7 mouse cellular contexts compared by ENCODE assay signal in the genomic region with DNA sequence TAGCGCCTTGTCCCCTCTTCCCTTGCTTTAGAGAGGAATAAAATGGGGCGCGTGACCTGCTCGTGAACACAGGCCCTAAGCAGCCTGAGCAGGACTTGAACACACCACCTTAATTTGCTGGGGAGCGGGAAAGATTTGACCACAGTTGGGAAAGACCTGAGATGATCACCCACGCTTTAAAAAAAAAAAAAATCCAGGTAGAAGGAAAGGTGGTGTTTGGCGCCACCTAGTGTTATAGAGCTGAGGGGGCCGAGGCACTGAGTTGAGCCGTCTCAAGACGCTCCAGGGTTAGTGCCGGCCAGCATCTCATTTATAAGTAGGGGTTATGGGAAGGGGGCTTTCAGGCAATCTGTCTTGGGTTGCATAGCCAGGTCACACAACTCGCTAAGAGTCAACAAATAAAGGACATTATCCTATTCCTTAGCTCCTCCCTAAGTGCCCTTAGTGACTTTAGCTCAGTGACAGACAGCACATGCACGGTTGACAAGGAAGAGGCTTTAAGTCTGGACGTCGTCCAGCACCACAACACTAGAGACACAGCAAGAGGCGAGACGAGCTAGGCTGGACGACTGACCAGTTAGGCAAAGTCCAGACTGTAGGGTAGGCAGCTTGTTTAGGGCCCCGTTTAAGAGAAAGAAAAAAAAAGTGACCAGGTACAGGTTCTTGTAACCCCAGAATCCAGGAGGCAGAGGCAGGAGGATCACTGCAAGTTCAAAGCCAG. TPM values are rescaled to one million over a fixed set of nuclear protein-coding genes. Genes with fewer than 3 reads are reported as not detected.
DNase-seq lines count a peak whose midpoint lies in the region; ATAC-seq and TF ChIP-seq lines count a peak whose summit lies in the region.

No protein-coding gene starts in this region.

- no peaks in the 10 kb centered on the region for H3K36me3 ChIP-seq in G1E (replicated peaks)
- H3K36me3 ChIP-seq in heart, embryonic 13.5 days = no peaks in the 10 kb centered on the region
- H3K36me3 ChIP-seq in small intestine, adult 2 months (ENCODE audit: control insufficient read depth, insufficient read depth, low read length) = no peaks in the 10 kb centered on the region

- H3K9me3 ChIP-seq in G1E (replicated peaks) = no peaks in the 10 kb centered on the region
- H3K9me3 ChIP-seq in heart, embryonic 13.5 days = no peaks in the 10 kb centered on the region

- peak overlapping the region; percentile 88 for H3K4me2 ChIP-seq in heart, embryonic 13.5 days

- WGBS in heart, embryonic 13.5 days = 10% methylated on average over 19 of the region's 19 CpGs
- WGBS in small intestine, adult 2 months = 8% methylated on average over 19 of the region's 19 CpGs

- TF ChIP-seq POLR2A in small intestine, adult 2 months (IDR thresholded peaks at IDR 0.05; ENCODE audit: low read depth, low read length) = no peak

- TF ChIP-seq CTCF in G1E (IDR thresholded peaks at IDR 0.05; ENCODE audit: low read depth, low read length) = peak; percentile 62
- peak; percentile 80; the same call in 1 of the 2 replicates for TF ChIP-seq CTCF in small intestine, adult 2 months (IDR thresholded peaks at IDR 0.05; ENCODE audit: extremely low read depth, insufficient read length, insufficient replicate concordance, low read depth, low read length)

- peak overlapping the region; percentile 26; the same call in 1 of the 2 replicates for H3K9ac ChIP-seq in heart, embryonic 13.5 days

- no peaks in the 10 kb centered on the region for H3K27me3 ChIP-seq in G1E (ENCODE audit: insufficient read depth, low read length)
- no peaks in the 10 kb centered on the region for H3K27me3 ChIP-seq in heart, embryonic 13.5 days (replicated peaks)
- H3K27me3 ChIP-seq in small intestine, adult 2 months (ENCODE audit: control insufficient read depth, insufficient read depth, low read length) = no peaks in the 10 kb centered on the region

- H3K4me3 ChIP-seq in G1E (ENCODE audit: low read depth, low read length) = no peak overlapping the region
- 0 out of 2 replicates have a peak overlapping the region, but pooled peaks have one; percentile 15 for H3K4me3 ChIP-seq in heart, embryonic 13.5 days
- H3K4me3 ChIP-seq in small intestine, adult 2 months (ENCODE audit: low read depth, low read length) = no peak overlapping the region

- H3K4me1 ChIP-seq in G1E (ENCODE audit: insufficient read depth, low read depth, low read length) = peaks cover 52% of the 10 kb centered on the region
- H3K4me1 ChIP-seq in heart, embryonic 13.5 days = peaks cover 55% of the 10 kb centered on the region
- peaks cover 5% of the 10 kb centered on the region; the same call in 1 of the 2 replicates for H3K4me1 ChIP-seq in small intestine, adult 2 months (ENCODE audit: control insufficient read depth, insufficient read depth, insufficient read length, low read length)

- no peak overlapping the region for H3K27ac ChIP-seq in heart, embryonic 13.5 days (replicated peaks)
- H3K27ac ChIP-seq in small intestine, adult 2 months (ENCODE audit: insufficient read depth, low read depth, low read length) = no peak overlapping the region

- no peak for ATAC-seq in G1E (ENCODE audit: extremely low read depth, insufficient number of reproducible peaks, low FRiP score, poor library complexity, severe bottlenecking)
- ATAC-seq in heart, embryonic 13.5 days (ENCODE audit: extremely low read depth, insufficient number of reproducible peaks, low FRiP score, low TSS enrichment) = no peak

- DNase-seq in B cell, adult 2 months = peak; percentile 77 to 80
- DNase-seq in G1E (ENCODE audit: low spot score) = peak; percentile 31
- peak; percentile 87 to 91 for DNase-seq in cerebellum, postnatal 10 days
- peak; percentile 75 to 76 for DNase-seq in layer of hippocampus, postnatal 10 days (ENCODE audit: low spot score in 2 of 2)
- peak; percentile 87 for DNase-seq in lung, postnatal 36 days

RNA-seq across cellular contexts. Expression of a gene that starts 4.6 kb away (rescaled TPM):
- total RNA-seq in G1E (2014; fragmentation: Nextera tagmentation) (329 and 560 TPM in 2 replicates), G1E (2017) (97.8 and 129 TPM in 2 replicates)
- 119 and 152 TPM in 2 replicates for polyA plus RNA-seq in G1E (2012)
- 58.5 and 76.5 TPM in 2 replicates for polyA plus RNA-seq in heart, embryonic 13.5 days (2015; fragmentation: Nextera tagmentation; extraction: Ambion mirVana)
- total RNA-seq in layer of hippocampus, postnatal 10 days (2021) = 10 to 100 TPM; 30.2 to 33.7 TPM
- 11.1 and 15.7 TPM in 2 replicates for polyA plus RNA-seq in small intestine, adult 2 months (2012; rRNA removed)

RNA-seq across cellular contexts. Expression of a gene that starts 5.2 kb away (rescaled TPM):
- 0.63 and 1.2 TPM in 2 replicates for total RNA-seq in G1E (2014; fragmentation: Nextera tagmentation)
- 0.16 and 0.46 TPM in 2 replicates for total RNA-seq in G1E (2017)
- 0.26 and 0.28 TPM in 2 replicates for polyA plus RNA-seq in G1E (2012)
- 0.08 and 0.13 TPM in 2 replicates for polyA plus RNA-seq in heart, embryonic 13.5 days (2015; fragmentation: Nextera tagmentation; extraction: Ambion mirVana)
- total RNA-seq in layer of hippocampus, postnatal 10 days (2021) = not detected
- 0.06 TPM in 2 replicates for polyA plus RNA-seq in small intestine, adult 2 months (2012; rRNA removed)

Comparison
In these comparisons a context has a peak if more than half of its experiments do, and no peak if none do; other contexts are left out.
1. DNase-seq: peak in every context shown above with its lines; median percentile 89 in cerebellum, postnatal 10 days; 87 in lung, postnatal 36 days; 78 in B cell, adult 2 months; 76 in layer of hippocampus, postnatal 10 days; 31 in G1E.